Mouse (Mus musculus) erythroid progenitor cell, adult 5-6 weeks (primary cell): ENCODE data around the gene Pnldc1. TPM values are rescaled to one million over a fixed set of nuclear protein-coding genes. Genes with fewer than 3 reads are reported as not detected.

Source experiments
- ATAC-seq: replicated peaks from 2 replicates; pipeline ENCODE4 v1.8.0; 2016; ENCODE audit warnings: moderate number of reproducible peaks, mild to moderate bottlenecking, moderate TSS enrichment, inconsistent platforms; ENCODE audit not compliant: poor library complexity, low FRiP score, severe bottlenecking
- total RNA-seq, 2 experiments: library from RNA; stranded (forward) in 1 of 2; stranded (reverse) in 1 of 2; fragments of 150-400 nt in 1 of 2; fragments of 186-747, 209-891 nt in 1 of 2; gene quantifications; 2 replicates each; pipeline versions ENCODE4 v1.2.3 to v1.2.4; 2015 to 2017; ENCODE audit warnings: low replicate concordance in 2 of 2

The Pnldc1 gene
- total RNA-seq, 2 experiments from 2014 or later: 2.9 TPM; not detected in 1

DNA sequence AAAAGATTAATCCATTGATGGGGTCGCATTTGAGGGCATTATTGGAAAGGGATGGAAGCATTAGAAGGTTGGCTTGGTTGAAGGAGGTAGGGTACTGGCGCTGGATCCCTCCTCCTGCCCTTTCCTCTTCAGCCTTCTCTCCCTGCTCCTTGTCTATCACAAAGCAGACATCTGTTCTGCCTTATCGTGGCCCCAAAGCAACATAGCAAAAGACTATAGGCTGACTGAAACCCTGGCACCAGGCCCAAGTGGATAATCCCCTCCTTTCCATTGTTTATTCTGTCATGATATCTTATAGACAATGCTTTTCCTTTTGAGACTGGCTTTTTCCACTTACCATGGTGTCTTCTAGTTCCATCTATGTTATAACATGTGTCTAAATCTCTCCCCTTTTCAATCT lies 44.6 kb downstream of the Pnldc1 start:
- no peak for ATAC-seq

DNA sequence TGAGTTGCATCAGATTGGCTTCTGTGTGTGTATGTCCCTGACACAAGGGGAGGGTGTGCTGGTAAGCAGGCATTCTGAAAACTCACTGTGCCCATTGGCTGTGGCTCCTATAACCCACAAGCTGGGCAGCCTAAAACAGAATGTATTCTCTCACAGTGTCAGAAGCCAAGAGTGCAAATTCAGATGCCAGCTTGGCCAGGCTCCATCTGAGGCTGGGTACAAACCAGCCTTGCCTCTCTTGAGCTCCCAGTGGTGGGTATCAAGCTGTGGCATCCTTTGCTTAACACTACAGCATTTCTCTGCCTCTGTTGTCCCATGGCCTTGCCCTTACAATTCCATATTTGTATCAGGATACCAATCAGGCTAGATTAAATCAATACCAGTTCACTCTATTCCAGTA lies 45.9 kb downstream of the Pnldc1 start:
- ATAC-seq: no peak

DNA sequence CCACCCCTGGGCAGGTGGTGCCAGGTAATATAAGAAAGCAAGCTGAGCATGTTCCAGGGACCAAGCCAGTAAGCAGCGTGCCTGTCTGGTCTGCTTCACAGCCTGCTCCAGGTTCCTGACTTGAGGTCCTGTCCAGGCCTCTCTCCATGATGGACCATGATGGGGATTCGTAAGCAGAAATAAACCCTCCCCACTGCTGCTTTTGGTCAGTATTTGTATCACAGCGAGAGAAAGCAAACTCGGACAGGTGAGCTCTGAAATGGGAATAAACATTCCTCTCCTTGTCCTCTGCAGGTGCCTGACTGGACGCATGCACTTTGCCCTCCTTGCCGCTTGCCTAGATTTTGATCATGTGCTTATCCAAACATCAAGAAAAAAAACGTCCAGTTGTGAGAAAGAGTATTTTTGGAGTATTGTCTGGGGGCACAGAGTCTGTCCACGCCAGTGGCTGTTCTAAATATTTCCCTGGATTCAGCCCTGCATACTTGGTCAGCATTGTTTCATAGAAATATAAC lies 51.0 kb downstream of the Pnldc1 start:
- no peak for ATAC-seq

DNA sequence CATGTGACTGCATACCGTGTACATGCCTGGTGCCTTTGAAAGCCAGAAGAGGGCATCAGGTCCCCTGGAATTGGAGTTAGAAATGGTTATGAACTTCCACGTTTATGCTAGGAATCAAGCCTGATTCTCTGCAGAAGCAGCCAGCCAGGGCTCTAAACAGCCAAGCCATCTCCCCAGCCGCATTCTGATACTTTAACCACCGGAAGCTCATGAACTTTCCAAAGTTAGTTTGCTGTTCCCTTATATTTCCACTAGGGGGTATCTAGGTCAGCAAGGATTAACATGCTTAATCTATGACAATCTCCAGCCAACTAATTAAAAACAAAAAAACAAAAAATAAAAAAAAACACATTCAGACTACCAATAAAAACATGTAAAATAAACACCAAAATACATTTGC lies 52.0 kb downstream of the Pnldc1 start:
- ATAC-seq: no peak

DNA sequence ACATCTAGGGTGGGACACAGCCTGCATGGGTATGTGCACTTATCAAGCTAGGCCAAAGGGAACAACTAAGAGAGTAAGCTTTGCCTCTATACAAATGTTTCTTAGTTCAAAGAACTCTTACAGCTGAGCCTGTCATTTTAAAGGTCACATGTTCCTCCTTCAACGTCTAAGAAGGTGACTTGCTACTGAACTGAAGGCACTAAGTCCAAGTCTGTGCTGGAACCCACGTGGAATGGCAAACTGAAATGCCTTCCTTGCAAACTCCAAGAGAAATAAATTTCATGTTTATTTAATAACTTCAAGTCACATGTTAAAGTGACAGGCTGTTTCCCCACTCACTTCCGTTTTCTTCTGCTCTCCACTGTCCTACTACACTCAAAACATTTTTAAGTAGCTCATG lies 52.6 kb downstream of the Pnldc1 start:
- no peak for ATAC-seq

DNA sequence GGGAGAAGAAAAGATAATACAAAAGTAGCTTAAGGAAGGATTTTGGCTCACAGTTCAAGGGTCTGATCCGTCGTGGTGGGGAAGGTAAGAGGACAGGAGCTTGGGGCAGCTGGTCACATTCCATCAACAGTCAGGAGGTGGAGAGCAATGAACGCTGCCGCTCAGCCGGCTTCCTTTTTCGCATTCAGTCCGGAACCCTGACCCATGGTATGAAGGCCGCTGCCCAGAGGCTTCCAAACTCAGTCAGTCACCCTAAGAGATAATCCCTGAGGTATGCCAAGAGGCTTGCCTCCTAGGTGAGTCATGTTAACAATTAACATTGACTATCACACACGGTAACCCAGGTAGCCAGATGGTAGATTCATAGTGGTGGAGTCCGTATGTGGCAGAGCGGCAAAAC lies 55.6 kb downstream of the Pnldc1 start:
- no peak for ATAC-seq

DNA sequence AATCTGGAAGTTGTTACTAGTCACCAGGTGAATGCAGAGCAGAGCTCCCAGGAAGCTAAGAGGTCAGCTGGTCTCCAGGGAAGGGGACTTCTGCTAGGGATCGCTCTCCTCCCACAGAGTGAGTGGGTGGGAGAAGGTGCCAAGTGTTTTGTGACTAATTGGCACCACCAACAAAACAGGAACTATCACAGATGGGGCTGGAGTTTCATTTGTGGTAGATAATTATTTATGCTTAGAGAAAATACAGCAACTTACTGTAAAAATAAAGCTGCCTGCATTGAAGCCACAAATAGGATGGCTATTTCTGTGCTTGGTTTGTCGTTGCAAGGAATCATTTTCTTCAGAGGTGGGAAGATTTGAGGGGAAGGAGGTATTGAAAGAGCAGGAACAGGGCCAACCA lies 56.2 kb downstream of the Pnldc1 start:
- no peak for ATAC-seq

DNA sequence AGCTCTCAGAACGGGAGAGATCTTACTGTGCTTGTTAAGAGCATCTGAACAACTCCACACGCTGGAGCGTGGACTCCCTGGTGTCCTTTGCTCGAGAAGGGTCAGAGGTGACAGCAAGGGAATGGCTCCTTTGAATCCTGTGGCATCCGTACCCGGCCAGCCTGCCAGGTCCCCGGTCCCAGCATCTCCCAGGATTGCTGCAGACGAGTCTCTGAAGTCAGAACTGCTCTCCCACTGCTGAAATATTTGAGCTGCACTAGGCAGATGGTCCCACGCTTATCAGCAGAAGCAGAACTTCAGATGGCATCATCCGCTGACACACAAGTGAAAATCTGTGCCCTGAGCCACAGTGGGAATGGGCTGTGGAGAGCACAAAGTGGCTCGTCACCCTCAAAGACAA lies 58.3 kb downstream of the Pnldc1 start:
- ATAC-seq: no peak

DNA sequence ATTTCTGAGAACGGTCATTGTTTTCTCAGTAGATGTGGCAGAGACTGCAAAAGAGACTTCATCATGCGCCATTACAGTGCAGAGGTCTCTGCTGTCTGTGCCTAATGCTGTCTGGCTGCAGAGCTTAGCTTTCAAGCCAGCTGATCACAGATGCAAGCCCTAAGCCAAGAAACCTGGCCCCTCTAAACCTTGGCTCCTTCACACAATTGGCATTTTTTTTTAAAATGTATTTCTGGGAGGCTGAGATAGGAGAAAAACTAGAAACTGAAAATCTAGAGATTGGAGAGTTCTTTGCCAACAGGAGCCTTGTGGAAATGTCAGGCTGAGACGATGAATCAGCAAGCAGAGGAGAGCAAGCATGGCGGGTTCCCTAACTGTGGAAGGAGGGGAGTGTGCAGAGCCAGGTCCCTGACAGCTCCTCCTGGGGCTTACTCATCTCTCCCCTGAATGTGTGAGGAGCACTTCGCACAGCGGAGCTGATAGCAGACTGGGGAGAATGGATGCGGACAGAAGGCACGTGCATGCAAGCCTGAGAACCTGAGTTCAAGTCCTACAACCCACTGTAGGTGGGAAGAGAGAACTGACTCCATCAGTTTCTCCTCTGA lies 60.1 kb downstream of the Pnldc1 start:
- ATAC-seq: no peak

DNA sequence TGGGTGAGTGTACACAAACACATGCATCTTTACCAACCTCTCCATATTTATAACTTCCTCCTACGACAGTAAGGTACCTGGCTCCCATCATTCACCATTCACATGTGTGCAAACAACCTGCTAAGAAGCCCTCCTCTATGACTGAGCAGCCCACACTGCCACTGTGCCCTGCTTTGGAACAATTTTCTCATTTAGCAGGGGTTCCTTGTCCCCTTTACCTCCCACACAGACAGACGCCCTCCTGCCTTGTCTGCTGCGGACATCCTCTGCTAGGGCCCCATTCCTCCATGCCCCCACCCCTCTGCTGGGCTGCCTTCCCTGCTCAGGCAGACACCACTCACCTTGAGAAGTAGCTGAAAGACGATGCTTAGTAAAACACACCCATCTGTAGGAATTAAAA lies 62.3 kb downstream of the Pnldc1 start:
- ATAC-seq: no peak

DNA sequence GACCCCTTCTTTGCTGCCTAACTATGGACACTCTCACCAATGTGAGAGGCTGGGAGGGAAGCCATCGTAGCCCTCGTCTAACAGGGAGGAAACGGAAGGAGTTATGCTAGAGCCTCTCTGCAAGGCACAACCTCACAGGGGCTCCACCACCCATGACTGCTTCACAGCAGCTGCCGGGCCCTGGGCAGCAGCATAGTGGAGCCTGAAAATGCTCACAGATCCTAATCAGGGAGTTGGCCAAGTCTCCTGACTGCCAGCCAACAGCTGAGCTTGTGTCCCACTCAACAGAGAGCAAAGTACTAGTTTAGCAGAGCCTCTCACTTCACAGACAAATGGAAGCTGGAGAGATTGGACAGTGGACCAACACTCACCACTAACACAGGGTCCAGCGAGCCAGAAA lies 63.6 kb downstream of the Pnldc1 start:
- ATAC-seq: no peak

DNA sequence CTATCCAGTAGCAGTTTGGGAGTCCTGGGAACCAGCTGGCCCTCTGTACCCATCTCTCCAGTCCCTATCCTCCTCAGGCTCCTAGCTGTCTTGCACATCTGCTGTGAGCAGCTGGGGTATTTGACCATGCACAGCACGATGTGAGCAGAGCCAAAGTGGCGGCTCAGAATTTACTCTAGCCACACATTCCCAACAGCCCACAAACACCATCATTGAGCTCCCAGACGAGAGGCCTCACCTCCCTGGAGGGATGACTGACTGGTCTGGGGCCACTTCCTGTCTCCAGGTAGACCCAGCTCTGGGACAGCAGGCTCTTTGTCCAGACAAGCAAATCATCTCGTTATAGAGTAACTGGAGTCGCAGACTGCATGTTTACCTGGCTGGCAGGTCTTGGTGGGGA lies 64.2 kb downstream of the Pnldc1 start:
- no peak for ATAC-seq

DNA sequence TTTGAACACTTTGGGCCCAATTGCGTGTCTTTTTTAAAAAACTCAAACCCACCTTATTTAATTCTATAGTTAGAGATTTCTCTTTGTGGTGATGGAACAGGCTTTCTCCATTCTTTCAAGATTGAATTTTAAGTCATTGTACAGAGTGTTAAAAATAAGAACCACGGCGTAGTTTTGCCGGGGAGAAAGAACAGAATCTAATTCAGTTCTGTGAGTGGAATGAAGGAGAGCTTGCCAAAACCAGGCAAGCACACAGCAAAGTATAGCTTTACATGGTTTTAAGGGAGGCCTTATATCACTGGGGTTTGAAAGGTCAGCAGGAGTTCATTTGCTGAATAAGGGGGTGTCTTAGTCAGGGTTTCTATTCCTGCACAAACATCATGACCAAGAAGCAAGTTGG lies 65.5 kb downstream of the Pnldc1 start:
- no peak for ATAC-seq

DNA sequence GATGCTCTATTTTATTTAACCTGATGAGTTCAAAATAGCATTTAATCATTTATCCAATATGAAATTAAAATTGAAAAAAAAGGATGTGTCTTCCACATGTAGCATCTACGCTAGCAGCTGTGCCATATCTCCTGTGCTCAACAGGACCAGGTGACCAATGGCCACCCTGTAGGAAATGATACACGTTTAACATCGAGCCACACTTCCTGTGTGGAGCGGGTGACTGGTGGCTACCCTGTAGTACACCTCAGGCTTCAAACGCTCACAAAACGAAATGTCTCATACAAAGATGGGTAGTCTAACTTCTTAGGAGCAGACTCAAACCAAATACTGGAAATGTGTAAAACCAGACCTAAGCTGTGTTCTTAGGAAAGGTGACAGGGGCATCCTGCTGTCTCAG lies 66.2 kb downstream of the Pnldc1 start:
- no peak for ATAC-seq

DNA sequence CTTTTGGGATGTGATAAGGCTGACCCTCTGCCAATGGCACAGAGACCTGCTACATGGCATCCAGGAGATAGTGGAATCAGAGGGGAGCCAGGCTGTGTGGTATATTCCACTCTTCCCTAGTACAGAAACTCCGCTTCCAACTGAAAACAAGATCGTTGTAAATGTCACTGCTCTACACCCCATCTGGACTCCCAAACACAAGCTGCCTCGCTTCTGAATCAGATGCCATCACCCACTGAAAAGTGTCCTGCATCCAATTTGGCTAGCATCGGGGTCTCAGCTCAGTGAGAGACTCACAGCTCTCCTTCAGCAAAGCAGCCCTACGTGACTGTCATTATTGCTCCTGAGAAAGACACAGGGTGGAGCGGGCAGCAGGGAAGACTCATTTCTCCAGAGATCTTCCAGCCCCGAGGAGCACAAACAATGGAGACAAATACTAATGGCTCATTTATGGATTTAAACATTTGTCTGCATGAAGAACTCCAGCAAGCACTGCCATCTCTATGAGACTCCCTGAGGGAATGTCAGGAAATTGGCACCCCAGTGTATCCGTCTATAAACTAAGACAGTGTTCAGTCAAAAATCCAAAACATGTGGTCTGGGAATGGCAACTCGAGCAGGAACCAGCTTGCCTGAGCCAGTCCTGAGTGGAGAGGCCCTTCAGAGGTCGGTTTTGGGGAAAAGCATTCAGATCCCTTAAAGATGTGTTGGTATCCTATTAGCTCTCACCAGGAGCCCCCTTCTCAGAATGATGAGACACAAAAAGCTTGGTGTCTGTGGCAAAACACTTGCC lies 70.4 kb downstream of the Pnldc1 start:
- no peak for ATAC-seq

Other genes starting within 250 kb of the Pnldc1 start
- not detected in 2 replicates for gene Slc22a1, start 234.4 kb downstream of the Pnldc1 start, total RNA-seq (2015; ENCODE audit: low replicate concordance)
- 0.26 TPM in 1 of 2 replicates, not detected in the other for gene Slc22a1, start 234.4 kb downstream of the Pnldc1 start, total RNA-seq (2017; ENCODE audit: low replicate concordance)
- 1.7 and 2.2 TPM in 2 replicates for gene Igf2r, start 140.6 kb downstream of the Pnldc1 start, total RNA-seq (2015; ENCODE audit: low replicate concordance)
- gene Igf2r, start 140.6 kb downstream of the Pnldc1 start, total RNA-seq (2017; ENCODE audit: low replicate concordance): 5.4 and 12.9 TPM in 2 replicates
- gene Mas1, start 42.1 kb downstream of the Pnldc1 start, total RNA-seq (2015; ENCODE audit: low replicate concordance): not detected in 2 replicates
- not detected in 2 replicates for gene Mas1, start 42.1 kb downstream of the Pnldc1 start, total RNA-seq (2017; ENCODE audit: low replicate concordance)
- gene Mrgprh, start 34.2 kb downstream of the Pnldc1 start, total RNA-seq (2015; ENCODE audit: low replicate concordance): not detected in 2 replicates
- not detected in 2 replicates for gene Mrgprh, start 34.2 kb downstream of the Pnldc1 start, total RNA-seq (2017; ENCODE audit: low replicate concordance)
- gene Tcp1, start 5.5 kb upstream of the Pnldc1 start, total RNA-seq (2015; ENCODE audit: low replicate concordance): 136 and 173 TPM in 2 replicates
- gene Tcp1, start 5.5 kb upstream of the Pnldc1 start, total RNA-seq (2017; ENCODE audit: low replicate concordance): 208 and 220 TPM in 2 replicates
- 96.0 and 107 TPM in 2 replicates for gene Mrpl18, start 6.1 kb upstream of the Pnldc1 start, total RNA-seq (2015; ENCODE audit: low replicate concordance)
- gene Mrpl18, start 6.1 kb upstream of the Pnldc1 start, total RNA-seq (2017; ENCODE audit: low replicate concordance): 57.0 and 93.7 TPM in 2 replicates
- gene Acat3, start 30.4 kb upstream of the Pnldc1 start, total RNA-seq (2015; ENCODE audit: low replicate concordance): not detected in 2 replicates
- not detected in 2 replicates for gene Acat3, start 30.4 kb upstream of the Pnldc1 start, total RNA-seq (2017; ENCODE audit: low replicate concordance)
- gene Acat2, start 50.5 kb upstream of the Pnldc1 start, total RNA-seq (2015; ENCODE audit: low replicate concordance): 3.2 and 17.2 TPM in 2 replicates
- 3.9 and 7.3 TPM in 2 replicates for gene Acat2, start 50.5 kb upstream of the Pnldc1 start, total RNA-seq (2017; ENCODE audit: low replicate concordance)
- 66.0 and 97.3 TPM in 2 replicates for gene Wtap, start 83.9 kb upstream of the Pnldc1 start, total RNA-seq (2015; ENCODE audit: low replicate concordance)
- 108 and 124 TPM in 2 replicates for gene Wtap, start 83.9 kb upstream of the Pnldc1 start, total RNA-seq (2017; ENCODE audit: low replicate concordance)
- 18.4 and 58.3 TPM in 2 replicates for gene Sod2, start 96.6 kb upstream of the Pnldc1 start, total RNA-seq (2015; ENCODE audit: low replicate concordance)
- 8.0 and 16.8 TPM in 2 replicates for gene Sod2, start 96.6 kb upstream of the Pnldc1 start, total RNA-seq (2017; ENCODE audit: low replicate concordance)
- gene Gpr31b, start 142.1 kb upstream of the Pnldc1 start, total RNA-seq (2015; ENCODE audit: low replicate concordance): not detected in 2 replicates
- not detected in 2 replicates for gene Gpr31b, start 142.1 kb upstream of the Pnldc1 start, total RNA-seq (2017; ENCODE audit: low replicate concordance)
- gene Tcp10b, start 150.9 kb upstream of the Pnldc1 start, total RNA-seq (2015; ENCODE audit: low replicate concordance): not detected in 2 replicates
- 0.39 TPM in 1 of 2 replicates, not detected in the other for gene Tcp10b, start 150.9 kb upstream of the Pnldc1 start, total RNA-seq (2017; ENCODE audit: low replicate concordance)
- gene Unc93a, start 221.6 kb upstream of the Pnldc1 start, total RNA-seq (2015; ENCODE audit: low replicate concordance): not detected in 2 replicates
- gene Unc93a, start 221.6 kb upstream of the Pnldc1 start, total RNA-seq (2017; ENCODE audit: low replicate concordance): not detected in 2 replicates